Comparison of ENCODE assay signal across 8 mouse cellular contexts in the genomic region with DNA sequence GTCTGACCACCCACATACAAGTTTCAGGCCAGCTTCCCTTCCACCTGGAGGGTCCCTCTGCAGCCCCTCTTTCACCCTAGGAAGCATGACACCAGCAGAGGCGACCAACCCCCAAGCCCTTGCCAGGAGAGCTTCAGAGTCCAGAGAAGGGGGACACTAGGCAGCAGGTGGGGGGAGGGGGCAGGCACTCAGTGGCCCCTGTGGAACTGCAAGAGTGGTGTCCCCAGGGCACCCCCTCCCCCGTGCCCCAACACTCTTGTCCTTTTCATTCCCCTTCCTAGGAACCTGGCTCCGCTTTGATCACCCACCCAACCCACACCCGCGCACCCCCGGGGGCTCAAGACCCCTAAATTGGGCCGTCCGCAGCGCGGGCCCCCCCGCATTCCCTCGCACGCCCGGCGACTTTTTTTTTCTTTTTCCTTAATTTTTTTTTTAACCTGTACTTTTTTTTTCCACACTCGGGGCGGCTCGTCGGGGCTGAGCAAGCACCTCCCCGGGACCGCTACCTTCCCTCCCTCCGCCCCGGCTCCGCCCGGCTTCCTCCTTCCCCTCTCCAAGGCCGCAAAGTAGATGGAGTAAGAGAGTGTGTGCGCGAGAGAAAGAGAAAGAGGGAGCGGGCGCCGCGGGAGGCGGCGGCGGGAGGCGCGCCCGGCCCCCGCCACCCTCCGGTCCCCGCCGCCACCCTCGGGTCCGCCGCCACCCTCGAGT. TPM values are rescaled to one million over a fixed set of nuclear protein-coding genes. Genes with fewer than 3 reads are reported as not detected.
DNase-seq lines count a peak whose midpoint lies in the region; ATAC-seq and TF ChIP-seq lines count a peak whose summit lies in the region.

No protein-coding gene starts in this region.

- peak overlapping the region; percentile 76 for H3K4me3 ChIP-seq in forebrain, embryonic 14.5 days (ENCODE audit: low read depth, low read length)
- H3K4me3 ChIP-seq in intestine, embryonic 16.5 days (ENCODE audit: low read length): peak overlapping the region; percentile 86
- peak overlapping the region; percentile 100 for H3K4me3 ChIP-seq in lung, adult 2 months (replicated peaks; ENCODE audit: extremely low read depth, low read depth, low read length)
- H3K4me3 ChIP-seq in neural tube, embryonic 13.5 days: peak overlapping the region; percentile 80

- ATAC-seq in forebrain, embryonic 14.5 days: peak; percentile 78
- peak; percentile 76 for ATAC-seq in intestine, embryonic 16.5 days
- peak; percentile 84 for ATAC-seq in neural tube, embryonic 13.5 days (ENCODE audit: low read depth)

- peaks cover 3% of the 10 kb centered on the region; the same call in 1 of the 2 replicates for H3K4me1 ChIP-seq in forebrain, embryonic 14.5 days (ENCODE audit: control insufficient read depth, insufficient read depth, low read length)
- H3K4me1 ChIP-seq in intestine, embryonic 16.5 days (ENCODE audit: control insufficient read depth, insufficient read depth, low read length): peaks cover 5% of the 10 kb centered on the region
- H3K4me1 ChIP-seq in lung, adult 2 months (ENCODE audit: control insufficient read depth, insufficient read depth, low read length): 0 out of 2 replicates have a peak, but pooled peaks cover 6% of the 10 kb centered on the region
- H3K4me1 ChIP-seq in neural tube, embryonic 13.5 days (replicated peaks): peaks cover 13% of the 10 kb centered on the region

- H3K4me2 ChIP-seq in forebrain, embryonic 14.5 days (ENCODE audit: low read length): peak overlapping the region; percentile 71
- peak overlapping the region; percentile 80 for H3K4me2 ChIP-seq in intestine, embryonic 16.5 days (ENCODE audit: low read depth, low read length)
- H3K4me2 ChIP-seq in neural tube, embryonic 13.5 days: peak overlapping the region; percentile 81

- no peak for TF ChIP-seq CTCF in brain, embryonic 14.5 days (IDR thresholded peaks at IDR 0.05; ENCODE audit: borderline replicate concordance, extremely low read depth, insufficient read depth, insufficient read length)
- no peak for TF ChIP-seq CTCF in lung, adult 2 months (IDR thresholded peaks at IDR 0.05; ENCODE audit: insufficient read depth, low read length)

- 0 out of 2 replicates have a peak, but pooled peaks cover 6% of the 10 kb centered on the region for H3K9me3 ChIP-seq in forebrain, embryonic 14.5 days (replicated peaks; ENCODE audit: control insufficient read depth, low read length)
- 0 out of 2 replicates have a peak, but pooled peaks cover 3% of the 10 kb centered on the region for H3K9me3 ChIP-seq in intestine, embryonic 16.5 days (ENCODE audit: control insufficient read depth, low read length)
- peaks cover 15% of the 10 kb centered on the region for H3K9me3 ChIP-seq in neural tube, embryonic 13.5 days

- no peak for TF ChIP-seq POLR2A in brain, embryonic 14.5 days (IDR thresholded peaks at IDR 0.05; ENCODE audit: borderline replicate concordance, extremely low read depth, insufficient read depth, insufficient read length, poor library complexity, severe bottlenecking)
- TF ChIP-seq POLR2A in lung, adult 2 months (IDR thresholded peaks at IDR 0.05; ENCODE audit: borderline replicate concordance, extremely low read depth, low read depth, low read length): no peak

- no peaks in the 10 kb centered on the region for H3K27me3 ChIP-seq in forebrain, embryonic 14.5 days (replicated peaks; ENCODE audit: control insufficient read depth, insufficient read depth, low read length)
- peaks cover 2% of the 10 kb centered on the region; the same call in 1 of the 2 replicates for H3K27me3 ChIP-seq in intestine, embryonic 16.5 days (replicated peaks; ENCODE audit: control insufficient read depth, insufficient read depth, low read length)
- H3K27me3 ChIP-seq in neural tube, embryonic 13.5 days: peaks cover 17% of the 10 kb centered on the region

- peak overlapping the region; percentile 78 for H3K27ac ChIP-seq in forebrain, embryonic 14.5 days (ENCODE audit: low read depth, low read length)
- peak overlapping the region; percentile 87 for H3K27ac ChIP-seq in intestine, embryonic 16.5 days (ENCODE audit: low read length)
- H3K27ac ChIP-seq in neural tube, embryonic 13.5 days (replicated peaks): peak overlapping the region; percentile 91

- no peaks in the 10 kb centered on the region for H3K36me3 ChIP-seq in forebrain, embryonic 14.5 days (ENCODE audit: control insufficient read depth, insufficient read depth, low read length)
- H3K36me3 ChIP-seq in intestine, embryonic 16.5 days (ENCODE audit: control insufficient read depth, insufficient read depth, low read length): 0 out of 2 replicates have a peak, but pooled peaks cover 4% of the 10 kb centered on the region
- H3K36me3 ChIP-seq in neural tube, embryonic 13.5 days: peaks cover 10% of the 10 kb centered on the region

- under 1% methylated on average over 40 of the region's 46 CpGs for WGBS in forebrain, embryonic 14.5 days
- WGBS in intestine, embryonic 16.5 days: 2% methylated on average over 40 of the region's 46 CpGs
- WGBS in lung, adult 2 months: 1% methylated on average over 37 of the region's 46 CpGs
- 3% methylated on average over 25 of the region's 46 CpGs for WGBS in neural tube, embryonic 13.5 days

- DNase-seq in right cerebral cortex, postnatal 10 days (ENCODE audit: low spot score in 2 of 2): peak; percentile 36 to 57
- DNase-seq in right cerebral cortex, adult 2 months (ENCODE audit: low spot score in 2 of 2): no peak
- peak; percentile 12 for DNase-seq in brain, embryonic 14.5 days (ENCODE audit: low read depth)
- peak; percentile 24 for DNase-seq in forebrain, embryonic 14.5 days (ENCODE audit: low spot score)
- peak; percentile 4 for DNase-seq in lung, adult 2 months
- no peak for DNase-seq in layer of hippocampus, adult 9-11 months

- H3K9ac ChIP-seq in forebrain, embryonic 14.5 days (ENCODE audit: low read length): peak overlapping the region; percentile 81
- H3K9ac ChIP-seq in intestine, embryonic 16.5 days (ENCODE audit: low read depth, low read length): peak overlapping the region; percentile 85
- H3K9ac ChIP-seq in neural tube, embryonic 13.5 days: peak overlapping the region; percentile 87

RNA-seq across cellular contexts. Expression of a gene that starts 0.7 kb away (rescaled TPM):
- polyA plus RNA-seq in brain, embryonic 14.5 days (2012; rRNA removed): 1.8 and 3.2 TPM in 2 replicates
- polyA plus RNA-seq in forebrain, embryonic 14.5 days (2014; fragmentation: Nextera tagmentation; extraction: Ambion mirVana): 6.5 and 8.5 TPM in 2 replicates
- polyA plus RNA-seq in intestine, embryonic 16.5 days (2015; fragmentation: Nextera tagmentation; extraction: Ambion mirVana): 4.0 and 4.3 TPM in 2 replicates
- polyA plus RNA-seq in lung, adult 2 months (2012; rRNA removed): 3.2 and 3.3 TPM in 2 replicates
- polyA plus RNA-seq in neural tube, embryonic 13.5 days (2015; fragmentation: Nextera tagmentation; extraction: Ambion mirVana): 9.2 and 9.7 TPM in 2 replicates

Comparison
In these comparisons a context has a peak if more than half of its experiments do, and no peak if none do; other contexts are left out.
1. DNase-seq: peak in right cerebral cortex, postnatal 10 days (2 of 2), brain, embryonic 14.5 days (single experiment), forebrain, embryonic 14.5 days (single experiment) and lung, adult 2 months (single experiment); none in right cerebral cortex, adult 2 months (0 of 2) and layer of hippocampus, adult 9-11 months (single experiment).
2. Peak in every context shown above with its lines, with median percentiles within 50 percentile points of each other: ATAC-seq, H3K27ac ChIP-seq, H3K4me2 ChIP-seq, H3K4me3 ChIP-seq and H3K9ac ChIP-seq.